Mouse (Mus musculus) embryonic fibroblast, embryonic 13.5 days (primary cell): Measurements from ENCODE around the gene D930048N14Rik. TPM values are rescaled to one million over a fixed set of nuclear protein-coding genes. Genes with fewer than 3 reads are reported as not detected.
"Not testable (repeated sequence)": the region's sequence is repeated elsewhere in the genome, so short reads cannot be mapped to it uniquely, and the experiment has no call there.

ENCODE experiments used
- H3K27ac ChIP-seq: 2 replicates; pipeline ENCODE4 v1.5.1; 2012; ENCODE audit warnings: low read length, control low read depth, inconsistent platforms; ENCODE audit not compliant: insufficient read depth
- H3K4me1 ChIP-seq: 2 replicates; pipeline ENCODE4 v1.6.1; 2011; ENCODE audit warnings: low read length; ENCODE audit not compliant: control insufficient read depth, insufficient read depth
- H3K4me3 ChIP-seq: 2 replicates; pipeline ENCODE4 v1.5.1; 2011; ENCODE audit warnings: mild to moderate bottlenecking, control low read depth, low read length; ENCODE audit not compliant: insufficient read depth
- CTCF ChIP-seq: IDR thresholded peaks from 2 replicates; pipeline ENCODE4 v1.5.1; 2011; ENCODE audit warnings: mild to moderate bottlenecking, control low read depth, low read length, moderate library complexity, borderline replicate concordance; ENCODE audit not compliant: insufficient read depth
- POLR2A ChIP-seq: IDR thresholded peaks from 2 replicates; pipeline ENCODE4 v1.6.1; 2011; ENCODE audit warnings: low read depth, mild to moderate bottlenecking, control low read depth, low read length, moderate library complexity
- polyA plus RNA-seq: library from polyadenylated mRNA; stranded (reverse); fragments of >200 nt; gene quantifications from 2 replicates; pipeline ENCODE4 v1.2.4, GENCODE M21; 2011; ENCODE audit warnings: low read depth; ENCODE audit not compliant: missing spikeins, insufficient read length

The D930048N14Rik gene
- polyA plus RNA-seq, 1 experiment: 0.30 TPM

DNA sequence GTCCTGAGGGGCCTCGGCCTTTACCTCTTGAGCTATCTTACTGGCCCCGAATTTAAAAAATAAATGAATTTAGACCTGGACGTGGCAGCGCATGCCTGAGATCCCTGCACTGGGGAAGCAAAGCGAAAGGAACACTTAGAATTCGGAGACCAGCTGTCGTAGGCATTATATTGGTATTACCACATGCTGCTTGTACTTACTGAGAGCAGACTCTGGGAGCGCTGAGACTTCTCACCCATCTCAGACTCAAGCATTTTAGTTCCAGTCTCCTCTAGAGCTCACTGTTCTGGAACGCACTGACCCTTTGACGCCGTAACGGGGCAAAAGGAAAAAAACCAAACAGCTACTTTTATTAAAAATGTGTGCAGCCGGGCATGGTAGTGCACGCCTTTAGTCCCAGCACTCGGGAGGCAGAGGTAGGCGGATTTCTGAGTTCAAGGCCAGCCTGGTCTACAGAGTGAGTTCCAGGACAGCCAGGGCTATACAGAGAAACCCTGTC, 11.2 kb downstream of the D930048N14Rik start:
- Histone ChIP-seq H3K4me1 (no peaks in the 10 kb centered on the region), H3K4me3 (no peak overlapping the region), H3K27ac (no peak overlapping the region)
- TF ChIP-seq CTCF: no peak
- TF ChIP-seq POLR2A: no peak

GRCm38 (mm10) chr11:51662632-51663031, 11.9 kb downstream of the D930048N14Rik start:
- TF ChIP-seq POLR2A (no peak), CTCF (no peak)
- Histone ChIP-seq H3K27ac (no peak overlapping the region), H3K4me3 (no peak overlapping the region), H3K4me1 (no peaks in the 10 kb centered on the region)

GRCm38 (mm10) chr11:51664747-51665146, 14.0 kb downstream of the D930048N14Rik start:
- not testable (repeated sequence) for H3K4me1 ChIP-seq, H3K4me3 ChIP-seq, H3K27ac ChIP-seq

- Histone ChIP-seq H3K4me3 (no peak overlapping the region), H3K27ac (no peak overlapping the region), H3K4me1 (no peaks in the 10 kb centered on the region)
- TF ChIP-seq POLR2A (no peak), CTCF (no peak)
These were observed 20.1 kb downstream of the D930048N14Rik start for GRCm38 (mm10) chr11:51670846-51671245.

GRCm38 (mm10) chr11:51671376-51671775, 20.6 kb downstream of the D930048N14Rik start:
- no peak overlapping the region for H3K27ac ChIP-seq
- no peak overlapping the region for H3K4me3 ChIP-seq
- H3K4me1 ChIP-seq: no peaks in the 10 kb centered on the region
- no peak for TF ChIP-seq CTCF
- no peak for TF ChIP-seq POLR2A

GRCm38 (mm10) chr11:51673291-51673690, 22.5 kb downstream of the D930048N14Rik start:
- H3K4me1 ChIP-seq: no peaks in the 10 kb centered on the region
- TF ChIP-seq POLR2A (no peak), CTCF (no peak)
- H3K27ac ChIP-seq: no peak overlapping the region
- H3K4me3 ChIP-seq: no peak overlapping the region

DNA sequence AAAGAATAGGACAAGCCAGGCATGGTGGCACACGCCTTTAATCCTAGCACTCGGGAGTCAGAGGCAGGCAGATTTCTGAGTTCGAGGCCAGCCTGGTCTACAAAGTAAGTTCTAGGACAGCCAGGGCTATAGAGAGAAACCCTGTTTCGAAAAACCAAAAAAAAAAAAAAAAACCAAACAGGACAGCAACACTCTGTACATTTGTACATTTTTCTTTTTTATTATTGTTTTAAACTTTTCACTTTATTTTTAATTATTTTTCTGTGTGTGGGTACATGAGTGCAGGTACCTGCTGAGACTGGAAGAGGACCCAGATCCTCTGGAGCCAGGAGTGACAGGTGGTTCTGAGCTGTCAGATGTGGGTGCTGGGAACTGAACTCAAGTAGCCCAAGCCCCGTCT, 24.6 kb downstream of the D930048N14Rik start:
- H3K4me1 ChIP-seq: no peaks in the 10 kb centered on the region
- no peak for TF ChIP-seq POLR2A
- TF ChIP-seq CTCF: no peak
- H3K27ac ChIP-seq: no peak overlapping the region
- no peak overlapping the region for H3K4me3 ChIP-seq

- Histone ChIP-seq H3K4me1 (no peaks in the 10 kb centered on the region), H3K4me3 (no peak overlapping the region), H3K27ac (no peak overlapping the region)
- TF ChIP-seq POLR2A (no peak), CTCF (no peak)
These were observed 27.1 kb downstream of the D930048N14Rik start for GRCm38 (mm10) chr11:51677737-51678418.

- Histone ChIP-seq H3K4me1 (no peaks in the 10 kb centered on the region), H3K4me3 (no peak overlapping the region), H3K27ac (no peak overlapping the region)
- TF ChIP-seq POLR2A: no peak
- TF ChIP-seq CTCF: no peak
These were observed 28.7 kb downstream of the D930048N14Rik start for GRCm38 (mm10) chr11:51679466-51679865.

DNA sequence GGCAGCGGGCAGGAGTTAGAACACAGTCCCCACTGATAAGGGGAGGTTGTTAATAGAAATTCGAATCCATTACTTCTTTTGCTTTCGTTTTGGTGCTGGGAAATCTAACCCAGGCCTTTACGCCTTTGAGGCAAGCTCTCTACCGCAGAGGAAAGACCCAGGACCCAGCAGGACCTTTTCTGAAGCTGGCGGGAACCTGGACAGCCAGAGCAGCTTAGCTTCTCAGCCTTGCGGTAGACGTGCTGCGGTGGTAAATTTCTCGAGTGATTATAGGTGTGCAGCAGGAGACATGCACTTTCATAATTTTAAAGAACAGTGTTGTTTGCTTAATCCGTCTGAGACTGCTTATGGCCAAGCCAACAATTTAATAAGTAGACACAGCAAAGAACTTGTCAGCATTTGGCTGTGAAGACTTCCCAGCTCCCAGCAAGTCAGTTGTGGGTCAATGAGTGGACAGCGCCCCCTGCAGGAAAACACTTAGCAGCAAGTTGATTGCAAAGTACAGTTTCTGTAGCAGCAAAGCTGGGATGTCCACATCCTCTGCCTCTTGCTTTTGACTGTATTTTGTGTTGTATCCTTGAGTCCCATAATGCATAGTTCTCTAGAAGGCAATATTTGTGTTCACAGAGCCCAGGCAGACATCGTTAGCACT, 30.7 kb downstream of the D930048N14Rik start:
- TF ChIP-seq CTCF (peak; percentile 72), POLR2A (no peak)
- Histone ChIP-seq H3K27ac (no peak overlapping the region), H3K4me3 (no peak overlapping the region), H3K4me1 (no peaks in the 10 kb centered on the region)
